Mouse (Mus musculus): ENCODE results near the gene Stk4. TPM values are rescaled to one million over a fixed set of nuclear protein-coding genes. Genes with fewer than 3 reads are reported as not detected.

The Stk4 gene
- 25.4 and 52.5 TPM in 2 replicates for polyA plus RNA-seq (2012; rRNA removed)

GRCm38 (mm10) chr2:164070142-164070764 lies at the start of gene Stk4:
Gene Stk4 (plus strand): TSS chr2:164070322.

GRCm38 (mm10) chr2:164025150-164025549 lies 45.0 kb upstream of the Stk4 start, which contains the start of gene Pabpc1l:
Gene Pabpc1l (plus strand): TSS chr2:164025450.

GRCm38 (mm10) chr2:164070765-164071436 lies 779 bp downstream of the Stk4 start, which contains the start of gene Tomm34:
Gene Tomm34 (minus strand): TSS chr2:164071169.

GRCm38 (mm10) chr2:164170902-164171301 lies 100.8 kb downstream of the Stk4 start, which contains the start of gene Kcns1:
Gene Kcns1 (minus strand): TSS chr2:164171113.

GRCm38 (mm10) chr2:164182692-164183255 lies 112.7 kb downstream of the Stk4 start, which contains the start of gene Wfdc5:
Gene Wfdc5 (minus strand): TSS chr2:164182742.

GRCm38 (mm10) chr2:164190576-164190975 lies 120.5 kb downstream of the Stk4 start, which contains the start of gene Wfdc12:
Gene Wfdc12 (minus strand): TSS chr2:164190608.

GRCm38 (mm10) chr2:164199626-164200327 lies 129.7 kb downstream of the Stk4 start, which contains the start of gene Wfdc15a:
Gene Wfdc15a (minus strand): TSS chr2:164200130.

Other genes with a start within 250 kb of the Stk4 start
- 0.05 and 0.20 TPM in 2 replicates for gene Ccn5, start 249.5 kb upstream of the Stk4 start, polyA plus RNA-seq (2012; rRNA removed)
- gene Kcnk15, start 216.7 kb upstream of the Stk4 start, polyA plus RNA-seq (2012; rRNA removed), result 0.02 TPM in 1 of 2 replicates, not detected in the other
- 1.1 and 1.8 TPM in 2 replicates for gene Rims4, start 151.6 kb upstream of the Stk4 start, polyA plus RNA-seq (2012; rRNA removed)
- 146 and 164 TPM in 2 replicates for gene Ywhab, start 75.4 kb upstream of the Stk4 start, polyA plus RNA-seq (2012; rRNA removed)
- gene Pabpc1l, start 44.9 kb upstream of the Stk4 start, polyA plus RNA-seq (2012; rRNA removed), result 2.5 and 3.7 TPM in 2 replicates
- gene Tomm34, start 847 bp downstream of the Stk4 start, polyA plus RNA-seq (2012; rRNA removed), result 31.3 and 37.2 TPM in 2 replicates
- gene Kcns1, start 100.8 kb downstream of the Stk4 start, polyA plus RNA-seq (2012; rRNA removed), result 0.08 and 0.24 TPM in 2 replicates
- gene Wfdc5, start 112.4 kb downstream of the Stk4 start, polyA plus RNA-seq (2012; rRNA removed), result not detected in 2 replicates
- gene Wfdc12, start 120.3 kb downstream of the Stk4 start, polyA plus RNA-seq (2012; rRNA removed), result not detected in 2 replicates
- not detected in 2 replicates for gene Wfdc15a, start 129.8 kb downstream of the Stk4 start, polyA plus RNA-seq (2012; rRNA removed)
- 0.22 TPM in 1 of 2 replicates, not detected in the other for gene Wfdc15b, start 151.3 kb downstream of the Stk4 start, polyA plus RNA-seq (2012; rRNA removed)
- gene Svs2, start 168.1 kb downstream of the Stk4 start, polyA plus RNA-seq (2012; rRNA removed), result not detected in 2 replicates
- gene Svs3b, start 186.3 kb downstream of the Stk4 start, polyA plus RNA-seq (2012; rRNA removed), result not detected in 2 replicates
- not detected in 2 replicates for gene Svs4, start 208.1 kb downstream of the Stk4 start, polyA plus RNA-seq (2012; rRNA removed)
- not detected in 2 replicates for gene Svs3a, start 218.9 kb downstream of the Stk4 start, polyA plus RNA-seq (2012; rRNA removed)
- not detected in 2 replicates for gene Svs6, start 246.4 kb downstream of the Stk4 start, polyA plus RNA-seq (2012; rRNA removed)

Measured in central nervous system, embryonic 11.5 days (tissue).